ENCODE assay signal across 21 mouse cellular contexts in the genomic region with DNA sequence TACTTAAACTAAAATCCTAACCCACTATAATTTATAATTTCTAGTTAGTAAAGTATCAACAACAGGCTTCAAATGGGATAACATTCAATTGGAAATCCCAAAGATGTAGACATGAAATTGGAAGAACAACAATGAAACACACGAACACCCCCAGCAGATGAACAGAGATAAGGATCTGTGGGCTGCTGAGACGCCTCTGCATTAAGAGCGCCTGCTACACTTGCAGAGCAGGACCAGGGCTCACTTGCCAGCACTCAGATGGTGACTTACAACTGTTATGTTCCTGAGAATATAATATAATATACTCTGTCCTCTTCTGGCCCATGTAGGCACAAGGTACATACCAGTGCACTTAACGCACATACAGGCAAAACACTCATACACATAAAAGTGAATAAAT.
"Had no signal": no experiment of that assay in that cellular context is flagged by ENCODE, and none has a peak within 500 bp of the region (broad histone marks: within the 10 kb centered on the region; RNA-seq: fewer than 3 reads in every experiment).

No protein-coding gene starts in this region.

- H3K9me3 ChIP-seq: kidney, embryonic 15.5 days; limb, embryonic 12.5 days; limb, embryonic 15.5 days; midbrain, embryonic 10.5 days; midbrain, embryonic 13.5 days had no signal

- H3K9ac ChIP-seq: kidney, embryonic 15.5 days; limb, embryonic 12.5 days; limb, embryonic 15.5 days; liver, embryonic 14.5 days; liver, postnatal 0 days; lung, embryonic 14.5 days; midbrain, embryonic 13.5 days had no signal

- H3K4me2 ChIP-seq: kidney, embryonic 15.5 days; limb, embryonic 12.5 days; limb, embryonic 15.5 days; liver, embryonic 11.5 days; lung, embryonic 14.5 days; midbrain, embryonic 13.5 days had no signal

- DNase-seq: kidney, adult 8-10 months; kidney, postnatal 14 days; kidney, postnatal 4 days; layer of hippocampus, postnatal 36 days; left cerebral cortex, postnatal 4 days; liver, postnatal 0 days; lung, embryonic 14.5 days; thymus, adult 2 months; thymus, postnatal 14 days; thymus, postnatal 4 days had no signal

- H3K27ac ChIP-seq: kidney, embryonic 15.5 days; left cerebral cortex, adult 2 months; limb, embryonic 12.5 days; limb, embryonic 15.5 days; liver, embryonic 14.5 days; macrophage; midbrain, embryonic 10.5 days; midbrain, embryonic 13.5 days; stomach, postnatal 0 days had no signal

- ATAC-seq: liver, postnatal 0 days; lung, postnatal 0 days; midbrain, embryonic 13.5 days had no signal

- H3K27me3 ChIP-seq: kidney, embryonic 15.5 days; limb, embryonic 12.5 days; limb, embryonic 15.5 days; midbrain, embryonic 13.5 days had no signal

- H3K4me3 ChIP-seq: kidney, embryonic 15.5 days; left cerebral cortex, adult 2 months; limb, embryonic 12.5 days; limb, embryonic 15.5 days; midbrain, embryonic 10.5 days; midbrain, embryonic 13.5 days had no signal

- H3K4me1 ChIP-seq: kidney, embryonic 15.5 days; limb, embryonic 12.5 days; limb, embryonic 15.5 days; midbrain, embryonic 10.5 days; midbrain, embryonic 13.5 days had no signal
